Mouse (Mus musculus): ENCODE measurements around the gene Rcor3. TPM values are rescaled to one million over a fixed set of nuclear protein-coding genes. Genes with fewer than 3 reads are reported as not detected.

Rcor3 gene
- polyA plus RNA-seq, 1 experiment from 2014 or later: 8.6 TPM

DNA sequence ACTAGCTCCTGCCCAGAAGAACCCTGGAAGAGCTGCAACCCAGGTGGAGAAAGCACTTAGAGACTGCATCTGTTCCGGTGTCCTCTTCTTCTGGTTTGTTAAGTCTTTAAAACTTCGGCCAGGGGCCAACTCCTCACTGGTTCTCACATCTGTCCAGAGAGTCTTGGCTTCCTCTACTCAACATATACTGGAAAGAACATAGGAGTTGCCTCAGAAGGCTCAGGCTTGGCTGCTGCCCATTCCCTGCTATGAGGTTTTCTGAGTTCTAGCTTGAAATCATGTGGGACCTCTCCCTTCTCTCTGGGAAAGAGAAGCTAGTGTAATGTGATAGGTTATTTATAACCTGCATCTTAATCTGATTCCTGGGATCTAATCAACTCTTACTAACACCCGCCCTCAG, 47.6 kb downstream of the Rcor3 start:
- no peak overlapping the region for H3K27ac ChIP-seq (ENCODE audit: low read length)

DNA sequence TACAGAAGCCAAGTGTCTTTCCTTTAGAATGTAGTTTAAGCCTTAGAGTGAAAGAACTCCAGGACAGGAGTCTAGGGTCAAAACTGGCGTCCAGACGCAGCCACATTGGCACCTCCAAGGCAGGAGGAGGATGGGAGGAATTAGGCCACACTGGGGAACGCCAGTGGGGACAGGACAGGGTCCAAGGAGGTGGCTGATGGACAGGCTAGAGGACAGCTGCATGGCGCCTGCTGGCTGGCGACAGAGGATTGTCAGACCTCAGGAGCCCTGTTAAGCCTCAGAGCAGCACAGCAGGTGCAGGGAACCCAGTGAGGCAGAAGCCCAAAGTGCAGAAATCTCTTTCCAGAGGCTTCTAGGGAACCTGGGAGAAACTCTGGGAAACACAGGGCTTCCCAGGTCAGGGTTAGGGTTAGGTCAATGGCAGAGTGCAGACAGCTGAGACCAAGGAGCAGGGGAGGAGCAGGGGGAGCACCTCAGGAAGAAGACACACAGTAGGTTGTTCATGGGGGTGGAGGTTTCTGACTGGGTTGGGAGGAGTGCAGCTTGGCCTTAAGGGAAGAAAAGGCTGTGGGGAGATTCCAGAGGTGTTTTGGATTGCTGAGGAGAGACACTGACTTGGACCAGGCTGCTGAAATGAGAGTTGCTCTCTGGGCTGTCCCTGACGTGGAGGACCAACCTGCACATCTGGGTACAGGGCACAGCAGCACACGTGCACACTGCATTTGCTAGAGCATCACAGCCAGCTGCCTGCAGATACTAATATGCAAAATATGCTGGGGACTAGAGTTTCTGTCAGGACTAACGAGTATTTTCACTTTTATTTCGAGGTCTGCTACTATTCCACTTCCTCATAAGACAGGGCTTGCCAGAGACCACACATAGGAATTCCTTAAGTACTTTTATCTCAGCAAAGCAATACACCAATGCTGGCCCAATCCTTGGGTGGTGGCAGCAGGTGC, 48.4 kb downstream of the Rcor3 start:
- no peak for ATAC-seq (ENCODE audit: low read depth)
- WGBS (ENCODE audit: insufficient replicate concordance): 63% methylated on average over 9 of the region's 9 CpGs

More for the DNA sequence above, 47.6 kb downstream of the Rcor3 start:
- Histone ChIP-seq H3K9me3 (replicated peaks; ENCODE audit: control insufficient read depth, low read length) (no peaks in the 10 kb centered on the region), H3K36me3 (ENCODE audit: control insufficient read depth, insufficient read depth) (no peaks in the 10 kb centered on the region), H3K4me1 (ENCODE audit: control insufficient read depth, low read depth, low read length) (peaks cover 23% of the 10 kb centered on the region), H3K4me2 (ENCODE audit: low read depth, low read length) (no peak overlapping the region), H3K9ac (ENCODE audit: low read depth, low read length) (no peak overlapping the region), H3K27me3 (ENCODE audit: control insufficient read depth, insufficient read depth, low read depth, low read length) (no peaks in the 10 kb centered on the region), H3K4me3 (ENCODE audit: low read depth, low read length) (no peak overlapping the region)
- no peak for ATAC-seq (ENCODE audit: low read depth)
- WGBS (ENCODE audit: insufficient replicate concordance): 68% methylated on average over 3 of the region's 3 CpGs

DNA sequence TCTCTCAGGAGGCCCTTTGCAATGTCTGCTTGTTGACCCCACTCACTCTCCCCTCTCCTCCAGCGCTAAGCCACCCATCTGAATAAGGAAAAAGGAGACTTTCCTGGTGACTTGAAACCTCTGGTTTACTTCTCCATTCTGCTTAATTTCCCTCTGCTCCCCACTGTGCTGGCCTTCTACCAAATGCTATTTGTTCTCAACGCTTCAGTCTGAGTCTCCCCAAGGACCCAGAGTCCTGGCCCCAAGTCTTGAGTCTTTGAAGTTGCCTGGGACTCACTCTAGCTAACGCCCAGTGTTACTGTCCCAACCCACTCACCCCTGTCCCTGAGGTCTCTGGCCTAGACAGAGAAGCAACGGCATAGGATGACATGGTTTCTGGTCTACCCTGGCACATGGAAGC, 49.9 kb downstream of the Rcor3 start:
- H3K27ac ChIP-seq (ENCODE audit: low read length): no peak overlapping the region
- H3K9me3 ChIP-seq (replicated peaks; ENCODE audit: control insufficient read depth, low read length): no peaks in the 10 kb centered on the region
- no peak overlapping the region for H3K4me2 ChIP-seq (ENCODE audit: low read depth, low read length)
- no peak overlapping the region for H3K9ac ChIP-seq (ENCODE audit: low read depth, low read length)
- ATAC-seq (ENCODE audit: low read depth): no peak
- no peaks in the 10 kb centered on the region for H3K36me3 ChIP-seq (ENCODE audit: control insufficient read depth, insufficient read depth)
- peaks cover 23% of the 10 kb centered on the region for H3K4me1 ChIP-seq (ENCODE audit: control insufficient read depth, low read depth, low read length)
- WGBS (ENCODE audit: insufficient replicate concordance): 71% methylated on average over 4 of the region's 4 CpGs
- H3K4me3 ChIP-seq (ENCODE audit: low read depth, low read length): no peak overlapping the region
- no peaks in the 10 kb centered on the region for H3K27me3 ChIP-seq (ENCODE audit: control insufficient read depth, insufficient read depth, low read depth, low read length)

More for the DNA sequence above, 48.4 kb downstream of the Rcor3 start:
- H3K4me2 ChIP-seq (ENCODE audit: low read depth, low read length): no peak overlapping the region
- H3K36me3 ChIP-seq (ENCODE audit: control insufficient read depth, insufficient read depth): no peaks in the 10 kb centered on the region
- no peak overlapping the region for H3K9ac ChIP-seq (ENCODE audit: low read depth, low read length)
- no peak overlapping the region for H3K27ac ChIP-seq (ENCODE audit: low read length)
- H3K4me1 ChIP-seq (ENCODE audit: control insufficient read depth, low read depth, low read length): peaks cover 23% of the 10 kb centered on the region
- no peak overlapping the region for H3K4me3 ChIP-seq (ENCODE audit: low read depth, low read length)
- no peaks in the 10 kb centered on the region for H3K27me3 ChIP-seq (ENCODE audit: control insufficient read depth, insufficient read depth, low read depth, low read length)
- no peaks in the 10 kb centered on the region for H3K9me3 ChIP-seq (replicated peaks; ENCODE audit: control insufficient read depth, low read length)

DNA sequence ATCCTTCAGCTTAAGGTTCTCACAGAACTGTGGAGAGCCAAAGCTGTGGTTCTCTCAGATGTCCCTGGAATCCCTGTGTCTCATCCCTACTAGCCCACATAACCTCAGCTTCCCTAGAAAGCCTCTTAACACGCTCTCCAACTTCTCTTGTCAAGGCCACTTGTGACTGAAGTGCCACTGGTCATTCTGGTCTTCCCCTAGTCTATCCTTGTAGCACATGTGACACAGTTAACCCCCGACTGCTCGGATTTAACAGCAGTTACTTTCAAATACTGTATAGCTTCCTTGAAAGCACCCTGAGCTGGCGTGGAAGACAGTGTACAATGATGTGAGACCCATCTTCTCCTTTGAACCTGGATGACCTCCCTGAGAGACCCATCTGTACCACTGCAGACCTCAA, 50.8 kb downstream of the Rcor3 start:
- Histone ChIP-seq H3K4me2 (ENCODE audit: low read depth, low read length) (no peak overlapping the region), H3K4me3 (ENCODE audit: low read depth, low read length) (no peak overlapping the region), H3K9ac (ENCODE audit: low read depth, low read length) (no peak overlapping the region), H3K27ac (ENCODE audit: low read length) (no peak overlapping the region), H3K4me1 (ENCODE audit: control insufficient read depth, low read depth, low read length) (peaks cover 20% of the 10 kb centered on the region), H3K27me3 (ENCODE audit: control insufficient read depth, insufficient read depth, low read depth, low read length) (no peaks in the 10 kb centered on the region), H3K9me3 (replicated peaks; ENCODE audit: control insufficient read depth, low read length) (no peaks in the 10 kb centered on the region), H3K36me3 (ENCODE audit: control insufficient read depth, insufficient read depth) (no peaks in the 10 kb centered on the region)
- 55% methylated on average over 4 of the region's 4 CpGs for WGBS (ENCODE audit: insufficient replicate concordance)
- ATAC-seq (ENCODE audit: low read depth): no peak

DNA sequence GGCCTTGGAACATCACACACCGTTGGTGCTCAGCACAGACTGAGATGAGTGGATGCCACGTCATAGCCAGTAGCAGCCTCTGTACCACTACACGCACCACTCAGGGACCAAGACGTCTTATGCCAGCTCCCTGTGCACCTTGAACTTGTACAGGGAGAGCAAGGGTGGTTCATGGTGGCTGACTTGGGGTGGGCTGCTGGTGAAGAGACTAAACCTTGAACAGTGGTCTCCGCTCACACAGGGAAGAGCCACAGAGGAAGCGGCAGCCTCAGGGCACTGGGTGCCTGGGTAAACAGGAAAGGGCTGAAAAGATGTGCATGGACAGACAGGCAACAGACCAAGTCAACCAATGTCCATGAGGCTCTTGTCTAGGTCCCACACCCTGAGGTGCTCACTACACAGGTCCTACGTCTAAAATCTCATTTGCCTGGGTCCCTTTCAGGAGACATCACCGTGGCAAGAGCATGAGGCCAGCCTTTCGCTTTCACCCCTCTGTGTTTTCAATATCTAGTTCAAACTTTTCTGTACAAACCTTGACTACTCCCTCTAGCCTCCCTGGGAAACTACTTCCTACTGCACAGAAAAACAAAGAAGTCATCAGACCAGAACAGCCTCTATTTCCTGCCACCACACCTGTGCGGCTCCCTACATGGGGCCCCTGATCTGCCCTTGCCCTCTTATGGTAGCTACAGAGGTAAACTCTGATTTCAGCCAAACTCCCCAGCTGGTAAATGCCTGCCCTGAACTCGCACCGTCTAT, 51.4 kb downstream of the Rcor3 start:
- Histone ChIP-seq H3K4me2 (ENCODE audit: low read depth, low read length) (no peak overlapping the region), H3K9ac (ENCODE audit: low read depth, low read length) (no peak overlapping the region), H3K36me3 (ENCODE audit: control insufficient read depth, insufficient read depth) (no peaks in the 10 kb centered on the region), H3K27me3 (ENCODE audit: control insufficient read depth, insufficient read depth, low read depth, low read length) (no peaks in the 10 kb centered on the region), H3K4me1 (ENCODE audit: control insufficient read depth, low read depth, low read length) (peaks cover 16% of the 10 kb centered on the region), H3K27ac (ENCODE audit: low read length) (no peak overlapping the region), H3K9me3 (replicated peaks; ENCODE audit: control insufficient read depth, low read length) (no peaks in the 10 kb centered on the region), H3K4me3 (ENCODE audit: low read depth, low read length) (no peak overlapping the region)
- no peak for ATAC-seq (ENCODE audit: low read depth)
- 75% methylated on average over 12 of the region's 12 CpGs for WGBS (ENCODE audit: insufficient replicate concordance)

DNA sequence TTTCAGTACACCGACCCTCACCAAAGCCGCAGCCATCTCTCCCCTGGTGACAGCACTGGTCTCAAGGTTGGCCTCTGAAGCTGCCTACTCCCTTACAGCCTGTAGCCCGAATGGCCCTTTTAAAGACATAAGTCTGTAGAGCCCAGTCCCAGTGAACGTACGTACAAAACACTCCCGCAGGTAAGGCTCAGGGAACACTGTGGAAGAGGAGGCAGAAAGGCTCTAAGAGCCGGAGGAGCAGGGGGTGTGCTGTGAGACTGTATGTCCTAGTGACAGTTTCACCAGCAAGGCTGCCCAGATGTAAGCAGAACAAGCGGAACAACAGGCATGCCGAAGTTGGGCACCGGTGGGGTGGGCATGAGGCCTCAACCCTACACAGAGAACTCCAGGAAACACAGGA, 52.6 kb downstream of the Rcor3 start:
- H3K9ac ChIP-seq (ENCODE audit: low read depth, low read length): no peak overlapping the region
- no peak overlapping the region for H3K4me3 ChIP-seq (ENCODE audit: low read depth, low read length)
- H3K36me3 ChIP-seq (ENCODE audit: control insufficient read depth, insufficient read depth): peaks cover 5% of the 10 kb centered on the region
- H3K27me3 ChIP-seq (ENCODE audit: control insufficient read depth, insufficient read depth, low read depth, low read length): no peaks in the 10 kb centered on the region
- no peak overlapping the region for H3K4me2 ChIP-seq (ENCODE audit: low read depth, low read length)
- ATAC-seq (ENCODE audit: low read depth): no peak
- peaks cover 5% of the 10 kb centered on the region; the same call in 1 of the 2 replicates for H3K9me3 ChIP-seq (replicated peaks; ENCODE audit: control insufficient read depth, low read length)
- H3K4me1 ChIP-seq (ENCODE audit: control insufficient read depth, low read depth, low read length): peaks cover 4% of the 10 kb centered on the region; the same call in 1 of the 2 replicates
- H3K27ac ChIP-seq (ENCODE audit: low read length): no peak overlapping the region
- 79% methylated on average over 10 of the region's 10 CpGs for WGBS (ENCODE audit: insufficient replicate concordance)

DNA sequence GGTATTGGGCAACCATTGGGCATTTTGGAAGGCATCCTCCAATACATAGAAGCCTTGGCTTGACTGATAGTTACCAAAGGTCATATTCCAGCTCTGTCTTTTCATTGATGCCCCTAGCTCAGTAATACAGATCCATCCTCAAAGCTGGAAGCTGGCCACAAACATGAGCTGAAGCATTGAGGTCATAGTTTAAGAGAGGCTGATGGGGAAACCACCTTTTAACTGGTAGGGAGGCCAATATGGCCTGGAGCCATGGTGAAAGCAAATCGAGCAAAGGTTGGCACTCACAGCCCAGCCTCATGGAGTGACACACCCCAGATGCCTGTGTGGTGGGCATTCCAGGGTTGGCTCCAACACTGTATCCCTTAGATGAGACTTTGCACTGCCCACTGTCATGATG, 55.2 kb downstream of the Rcor3 start:
- H3K27me3 ChIP-seq (ENCODE audit: control insufficient read depth, insufficient read depth, low read depth, low read length): no peaks in the 10 kb centered on the region
- H3K9me3 ChIP-seq (replicated peaks; ENCODE audit: control insufficient read depth, low read length): peaks cover 5% of the 10 kb centered on the region; the same call in 1 of the 2 replicates
- no peak overlapping the region for H3K4me3 ChIP-seq (ENCODE audit: low read depth, low read length)
- no peak overlapping the region for H3K9ac ChIP-seq (ENCODE audit: low read depth, low read length)
- H3K36me3 ChIP-seq (ENCODE audit: control insufficient read depth, insufficient read depth): peaks cover 5% of the 10 kb centered on the region
- no peak for ATAC-seq (ENCODE audit: low read depth)
- peaks cover 4% of the 10 kb centered on the region for H3K4me1 ChIP-seq (ENCODE audit: control insufficient read depth, low read depth, low read length)
- no peak overlapping the region for H3K27ac ChIP-seq (ENCODE audit: low read length)
- 75% methylated on average over 1 of the region's 1 CpGs for WGBS (ENCODE audit: insufficient replicate concordance)
- H3K4me2 ChIP-seq (ENCODE audit: low read depth, low read length): no peak overlapping the region

DNA sequence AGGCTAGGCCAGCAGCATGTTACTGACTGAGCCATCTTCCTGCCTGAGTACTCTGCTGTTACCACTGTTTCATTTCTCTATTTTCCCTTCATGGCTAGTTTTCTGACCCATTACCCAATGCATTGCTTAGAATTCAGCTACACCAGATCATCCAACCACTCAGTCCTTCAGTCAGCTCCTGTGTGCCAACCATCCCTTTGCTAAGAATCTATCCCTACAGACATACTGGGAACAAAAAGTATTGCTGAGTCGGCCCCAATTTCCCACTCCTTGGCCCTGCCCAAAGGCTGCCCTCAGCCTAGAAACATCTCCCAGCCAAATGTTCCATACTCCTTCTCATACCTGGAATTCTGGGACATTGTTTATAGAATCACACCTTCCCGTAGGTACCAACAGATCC, 56.7 kb downstream of the Rcor3 start:
- H3K9me3 ChIP-seq (replicated peaks; ENCODE audit: control insufficient read depth, low read length): peaks cover 5% of the 10 kb centered on the region; the same call in 1 of the 2 replicates
- no peak for ATAC-seq (ENCODE audit: low read depth)
- no peak overlapping the region for H3K4me2 ChIP-seq (ENCODE audit: low read depth, low read length)
- H3K36me3 ChIP-seq (ENCODE audit: control insufficient read depth, insufficient read depth): peaks cover 5% of the 10 kb centered on the region
- WGBS (ENCODE audit: insufficient replicate concordance): 77% methylated on average over 2 of the region's 2 CpGs
- no peak overlapping the region for H3K9ac ChIP-seq (ENCODE audit: low read depth, low read length)
- H3K27ac ChIP-seq (ENCODE audit: low read length): no peak overlapping the region
- H3K27me3 ChIP-seq (ENCODE audit: control insufficient read depth, insufficient read depth, low read depth, low read length): no peaks in the 10 kb centered on the region
- no peak overlapping the region for H3K4me3 ChIP-seq (ENCODE audit: low read depth, low read length)
- H3K4me1 ChIP-seq (ENCODE audit: control insufficient read depth, low read depth, low read length): peaks cover 11% of the 10 kb centered on the region

DNA sequence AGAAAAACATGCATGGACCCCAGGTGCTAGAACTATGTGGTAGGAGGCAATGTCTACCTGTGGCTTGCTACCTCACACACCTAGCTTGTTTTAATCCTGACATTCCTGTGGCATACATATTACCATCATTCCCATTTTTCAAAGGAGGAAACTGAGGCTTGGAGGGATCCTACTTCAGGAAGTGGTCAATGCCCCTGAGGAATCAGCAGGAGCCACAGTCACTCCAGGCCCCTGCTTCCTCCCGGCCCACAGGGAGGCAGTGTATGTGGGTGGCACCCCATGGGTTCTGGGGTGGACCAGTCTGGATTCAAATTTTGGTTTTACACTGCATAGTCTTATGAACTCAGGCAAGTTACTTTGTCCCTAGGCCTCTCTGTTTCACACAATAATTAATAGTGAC, 58.7 kb downstream of the Rcor3 start:
- Histone ChIP-seq H3K4me1 (ENCODE audit: control insufficient read depth, low read depth, low read length) (peaks cover 17% of the 10 kb centered on the region), H3K27ac (ENCODE audit: low read length) (no peak overlapping the region), H3K4me2 (ENCODE audit: low read depth, low read length) (no peak overlapping the region), H3K27me3 (ENCODE audit: control insufficient read depth, insufficient read depth, low read depth, low read length) (no peaks in the 10 kb centered on the region), H3K9ac (ENCODE audit: low read depth, low read length) (no peak overlapping the region), H3K4me3 (ENCODE audit: low read depth, low read length) (no peak overlapping the region), H3K36me3 (ENCODE audit: control insufficient read depth, insufficient read depth) (peaks cover 5% of the 10 kb centered on the region), H3K9me3 (replicated peaks; ENCODE audit: control insufficient read depth, low read length) (peaks cover 5% of the 10 kb centered on the region; the same call in 1 of the 2 replicates)
- 37% methylated on average over 1 of the region's 1 CpGs for WGBS (ENCODE audit: insufficient replicate concordance)
- ATAC-seq (ENCODE audit: low read depth): no peak
